Mouse (Mus musculus) testis, adult 2 months (tissue): ENCODE data around the gene Adgrd1. TPM values are rescaled to one million over a fixed set of nuclear protein-coding genes. Genes with fewer than 3 reads are reported as not detected.

ENCODE experiments used
- H3K27ac ChIP-seq: fragments of 200-500 bp; 2 replicates; pipeline ENCODE4 v1.5.1; 2012; ENCODE audit warnings: low read depth, low read length; ENCODE audit not compliant: control insufficient read depth, insufficient read depth
- H3K27me3 ChIP-seq: fragments of 200-500 bp; 2 replicates; pipeline ENCODE4 v1.6.1; 2012; ENCODE audit warnings: mild to moderate bottlenecking, low read length, moderate library complexity; ENCODE audit not compliant: control insufficient read depth, insufficient read depth
- H3K36me3 ChIP-seq: fragments of 200-500 bp; 2 replicates; pipeline ENCODE4 v1.6.1; 2012; ENCODE audit warnings: mild to moderate bottlenecking, low read length; ENCODE audit not compliant: control insufficient read depth, insufficient read depth
- H3K4me1 ChIP-seq: fragments of 200-500 bp; 2 replicates; pipeline ENCODE4 v1.6.1; 2012; ENCODE audit warnings: low read length; ENCODE audit not compliant: control insufficient read depth, insufficient read depth
- H3K4me3 ChIP-seq: fragments of 200-500 bp; 2 replicates; pipeline ENCODE4 v1.5.1; 2012; ENCODE audit warnings: low read depth, mild to moderate bottlenecking, low read length, moderate library complexity, mixed read lengths; ENCODE audit not compliant: control insufficient read depth
- CTCF ChIP-seq: fragments of 200-500 bp; IDR thresholded peaks from 2 replicates; pipeline ENCODE4 v1.5.1; 2012; ENCODE audit warnings: low read depth, mild to moderate bottlenecking, inconsistent platforms, low read length, moderate library complexity; ENCODE audit not compliant: control insufficient read depth, insufficient read depth, insufficient replicate concordance
- POLR2A ChIP-seq: fragments of 200-500 bp; IDR thresholded peaks from 2 replicates; pipeline ENCODE4 v1.6.1; 2012; ENCODE audit warnings: low read depth, mild to moderate bottlenecking, inconsistent platforms, low read length, moderate library complexity; ENCODE audit not compliant: control insufficient read depth
- polyA plus RNA-seq: library from polyadenylated mRNA; depleted of rRNA; stranded (reverse); fragments of >200 nt; gene quantifications from 2 replicates; pipeline ENCODE4 v1.2.3, GENCODE M21; 2012

The Adgrd1 gene
- polyA plus RNA-seq, 1 experiment, result 1.3 TPM

GRCm38 (mm10) chr5:129161372-129162051, 65.0 kb downstream of the Adgrd1 start:
- Histone ChIP-seq H3K36me3 (no peaks in the 10 kb centered on the region), H3K4me3 (no peak overlapping the region), H3K4me1 (no peaks in the 10 kb centered on the region; the same call in 1 of the 2 replicates), H3K27me3 (no peaks in the 10 kb centered on the region), H3K27ac (no peak overlapping the region)
- TF ChIP-seq POLR2A, result no peak
- peak; percentile 82; the same call in 1 of the 2 replicates for TF ChIP-seq CTCF

GRCm38 (mm10) chr5:129163416-129163815, 66.9 kb downstream of the Adgrd1 start:
- no peak overlapping the region; the same call in 1 of the 2 replicates for H3K27ac ChIP-seq
- no peak for TF ChIP-seq POLR2A
- TF ChIP-seq CTCF, result no peak
- no peak overlapping the region for H3K4me3 ChIP-seq
- no peaks in the 10 kb centered on the region for H3K36me3 ChIP-seq
- H3K27me3 ChIP-seq, result no peaks in the 10 kb centered on the region
- H3K4me1 ChIP-seq, result no peaks in the 10 kb centered on the region; the same call in 1 of the 2 replicates

DNA sequence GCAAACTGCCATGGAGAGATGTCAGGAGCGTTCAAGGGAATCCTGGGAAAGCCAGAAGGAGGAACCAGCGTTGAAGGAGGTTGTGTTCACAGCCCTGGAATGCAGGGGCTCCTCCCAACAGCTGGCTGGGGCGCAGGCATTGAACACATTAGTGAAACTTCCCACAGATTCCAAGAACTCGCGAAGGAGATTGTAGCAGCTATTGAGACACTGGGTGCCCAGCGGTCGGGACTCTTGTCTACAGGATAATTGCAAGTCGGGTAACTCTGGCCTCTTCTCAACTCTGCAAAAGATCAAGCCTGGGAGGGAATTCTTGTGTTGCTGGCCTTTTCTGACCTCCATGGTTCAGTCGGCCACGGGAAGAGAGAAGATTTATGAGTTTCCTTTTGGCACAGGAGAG, 67.5 kb downstream of the Adgrd1 start:
- H3K4me3 ChIP-seq, result no peak overlapping the region
- no peaks in the 10 kb centered on the region for H3K36me3 ChIP-seq
- no peaks in the 10 kb centered on the region; the same call in 1 of the 2 replicates for H3K4me1 ChIP-seq
- H3K27ac ChIP-seq, result no peak overlapping the region
- no peaks in the 10 kb centered on the region for H3K27me3 ChIP-seq
- TF ChIP-seq CTCF (no peak), POLR2A (no peak)

GRCm38 (mm10) chr5:129164911-129165584, 68.5 kb downstream of the Adgrd1 start:
- no peak overlapping the region for H3K27ac ChIP-seq
- no peaks in the 10 kb centered on the region; the same call in 1 of the 2 replicates for H3K4me1 ChIP-seq
- H3K4me3 ChIP-seq, result no peak overlapping the region
- TF ChIP-seq CTCF (no peak), POLR2A (no peak)
- no peaks in the 10 kb centered on the region for H3K27me3 ChIP-seq
- H3K36me3 ChIP-seq, result no peaks in the 10 kb centered on the region

DNA sequence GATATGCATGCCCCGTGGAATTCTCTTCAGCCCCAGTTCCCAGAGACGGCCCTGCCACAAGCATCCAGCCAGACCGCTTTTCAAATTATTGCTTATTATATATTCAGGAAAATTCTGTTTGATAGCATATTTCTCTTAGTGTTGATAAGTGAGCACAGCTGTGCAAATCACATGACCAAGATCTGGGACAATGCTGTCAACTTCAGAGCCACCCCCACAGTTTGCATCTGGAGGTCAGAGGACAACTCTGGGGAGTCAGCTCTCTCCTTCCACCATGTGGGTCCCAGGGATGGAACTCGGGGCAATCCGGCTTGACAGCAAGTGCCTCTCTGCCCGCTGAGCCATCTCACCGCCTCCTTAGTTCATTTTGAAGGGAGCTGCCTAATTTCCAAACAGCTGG, 69.0 kb downstream of the Adgrd1 start:
- no peaks in the 10 kb centered on the region for H3K36me3 ChIP-seq
- no peaks in the 10 kb centered on the region for H3K27me3 ChIP-seq
- TF ChIP-seq POLR2A (no peak), CTCF (no peak)
- H3K4me1 ChIP-seq, result no peaks in the 10 kb centered on the region; the same call in 1 of the 2 replicates
- no peak overlapping the region for H3K4me3 ChIP-seq
- no peak overlapping the region for H3K27ac ChIP-seq

DNA sequence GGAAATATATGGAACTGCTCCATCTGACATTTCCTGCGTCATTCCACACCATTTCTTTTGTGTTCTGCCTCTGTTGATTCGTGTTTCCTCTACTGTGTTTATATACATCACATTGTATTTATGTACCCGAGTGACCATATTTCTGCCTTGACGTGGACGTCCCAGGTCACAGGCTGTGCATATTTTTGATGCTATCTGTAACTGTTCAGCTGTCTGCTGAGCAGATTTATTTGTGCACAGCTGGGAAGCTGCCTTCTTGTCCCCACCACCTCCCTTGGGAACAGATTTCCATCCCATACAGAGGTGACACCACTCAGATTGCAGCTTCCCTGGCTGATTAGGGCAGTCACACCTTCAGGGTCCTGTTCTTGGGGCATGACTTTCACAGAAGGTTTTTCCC, 72.5 kb downstream of the Adgrd1 start:
- Histone ChIP-seq H3K36me3 (no peaks in the 10 kb centered on the region), H3K4me1 (no peaks in the 10 kb centered on the region), H3K27ac (no peak overlapping the region), H3K4me3 (no peak overlapping the region), H3K27me3 (no peaks in the 10 kb centered on the region)
- TF ChIP-seq POLR2A (no peak), CTCF (no peak)

GRCm38 (mm10) chr5:129169567-129169966, 73.0 kb downstream of the Adgrd1 start:
- Histone ChIP-seq H3K4me3 (no peak overlapping the region), H3K27me3 (no peaks in the 10 kb centered on the region), H3K4me1 (no peaks in the 10 kb centered on the region), H3K36me3 (no peaks in the 10 kb centered on the region), H3K27ac (no peak overlapping the region)
- TF ChIP-seq POLR2A, result no peak
- no peak for TF ChIP-seq CTCF
